Mouse (Mus musculus): ENCODE data around the gene Tas1r1. TPM values are rescaled to one million over a fixed set of nuclear protein-coding genes. Genes with fewer than 3 reads are reported as not detected.

Gene Tas1r1
- polyA plus RNA-seq, 1 experiment from 2014 or later = 0.78 TPM

Other genes with a start within 250 kb of the Tas1r1 start
- gene Camta1, start 176.7 kb downstream of the Tas1r1 start, polyA plus RNA-seq (2016; fragmentation: Nextera tagmentation; extraction: Ambion mirVana) = 148 and 164 TPM in 2 replicates
- 83.9 and 89.0 TPM in 2 replicates for gene Dnajc11, start 104.9 kb downstream of the Tas1r1 start, polyA plus RNA-seq (2016; fragmentation: Nextera tagmentation; extraction: Ambion mirVana)
- gene Thap3, start 49.6 kb downstream of the Tas1r1 start, polyA plus RNA-seq (2016; fragmentation: Nextera tagmentation; extraction: Ambion mirVana) = 33.9 and 38.6 TPM in 2 replicates
- gene Phf13, start 42.3 kb downstream of the Tas1r1 start, polyA plus RNA-seq (2016; fragmentation: Nextera tagmentation; extraction: Ambion mirVana) = 24.4 and 27.4 TPM in 2 replicates
- 5.3 and 5.5 TPM in 2 replicates for gene Klhl21, start 29.8 kb downstream of the Tas1r1 start, polyA plus RNA-seq (2016; fragmentation: Nextera tagmentation; extraction: Ambion mirVana)
- gene Zbtb48, start 10.9 kb downstream of the Tas1r1 start, polyA plus RNA-seq (2016; fragmentation: Nextera tagmentation; extraction: Ambion mirVana) = 23.7 and 24.2 TPM in 2 replicates
- 33.3 and 34.1 TPM in 2 replicates for gene Nol9, start 753 bp upstream of the Tas1r1 start, polyA plus RNA-seq (2016; fragmentation: Nextera tagmentation; extraction: Ambion mirVana)
- 9.5 and 10.8 TPM in 2 replicates for gene Plekhg5, start 33.9 kb upstream of the Tas1r1 start, polyA plus RNA-seq (2016; fragmentation: Nextera tagmentation; extraction: Ambion mirVana)
- gene Tnfrsf25, start 77.4 kb upstream of the Tas1r1 start, polyA plus RNA-seq (2016; fragmentation: Nextera tagmentation; extraction: Ambion mirVana) = 0.66 and 0.76 TPM in 2 replicates
- 1.8 and 2.1 TPM in 2 replicates for gene Espn, start 113.8 kb upstream of the Tas1r1 start, polyA plus RNA-seq (2016; fragmentation: Nextera tagmentation; extraction: Ambion mirVana)
- gene Hes2, start 120.3 kb upstream of the Tas1r1 start, polyA plus RNA-seq (2016; fragmentation: Nextera tagmentation; extraction: Ambion mirVana) = not detected in 2 replicates
- gene Acot7, start 139.6 kb upstream of the Tas1r1 start, polyA plus RNA-seq (2016; fragmentation: Nextera tagmentation; extraction: Ambion mirVana) = 85.9 and 86.7 TPM in 2 replicates
- 5.8 and 6.9 TPM in 2 replicates for gene Gpr153, start 235.7 kb upstream of the Tas1r1 start, polyA plus RNA-seq (2016; fragmentation: Nextera tagmentation; extraction: Ambion mirVana)